Mouse (Mus musculus): Measurements from ENCODE around the gene Nrgn.

Gene Nrgn

DNA sequence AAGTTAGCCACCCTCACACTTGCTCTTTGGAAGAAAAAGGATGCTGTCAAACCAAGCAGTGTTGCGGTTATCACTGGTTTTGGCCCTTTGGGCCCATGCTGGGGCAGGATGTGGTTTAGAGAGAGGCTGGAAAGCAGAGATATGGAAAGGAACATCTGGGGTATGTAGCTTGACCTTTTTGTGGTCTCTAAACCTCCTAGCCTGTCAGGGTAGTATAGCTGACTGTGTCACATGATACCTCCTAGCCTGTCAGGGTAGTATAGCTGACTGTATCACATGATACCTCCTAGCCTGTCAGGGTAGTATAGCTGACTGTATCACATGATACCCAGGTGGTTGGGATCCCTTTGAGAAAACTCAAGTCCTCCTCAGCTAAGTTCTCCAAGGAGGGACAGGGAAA, 1.6 kb upstream of the Nrgn start:
- DNase-seq (ENCODE audit: low read depth) = no peak

- no peak for DNase-seq (ENCODE audit: low read depth)
Observed at GRCm38 (mm10) chr9:37551751-37552531, 763 bp downstream of the Nrgn start.

- DNase-seq (ENCODE audit: low read depth) = no peak
Observed at GRCm38 (mm10) chr9:37550435-37550834, 2.3 kb downstream of the Nrgn start.

DNA sequence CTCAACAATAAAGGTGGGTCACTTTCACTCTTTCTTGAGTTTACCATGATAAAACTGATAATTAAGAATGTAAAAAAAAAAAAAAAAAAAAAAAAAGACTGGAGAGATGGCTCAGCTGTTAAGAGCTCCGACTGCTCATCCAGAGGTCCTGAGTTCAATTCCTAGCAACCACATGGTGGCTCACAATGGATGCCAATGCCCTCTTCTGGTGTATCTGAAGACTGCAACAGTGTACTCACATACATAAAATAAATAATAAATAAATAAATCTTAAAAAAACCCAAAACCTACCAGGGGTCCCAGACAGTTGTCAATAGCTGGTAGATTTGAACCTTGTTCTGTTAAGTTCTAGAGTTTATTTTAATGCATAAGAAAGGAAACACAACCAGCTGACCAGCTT, 5.8 kb downstream of the Nrgn start:
- no peak for DNase-seq (ENCODE audit: low read depth)

GRCm38 (mm10) chr9:37545847-37546452, 6.8 kb downstream of the Nrgn start:
- no peak for DNase-seq (ENCODE audit: low read depth)

GRCm38 (mm10) chr9:37545166-37545610, 7.5 kb downstream of the Nrgn start:
- no peak for DNase-seq (ENCODE audit: low read depth)

- peak; percentile 60 for DNase-seq (ENCODE audit: low read depth)
Observed at GRCm38 (mm10) chr9:37544447-37545165, 8.1 kb downstream of the Nrgn start.

GRCm38 (mm10) chr9:37543869-37544440, 8.7 kb downstream of the Nrgn start:
- no peak for DNase-seq (ENCODE audit: low read depth)

DNA sequence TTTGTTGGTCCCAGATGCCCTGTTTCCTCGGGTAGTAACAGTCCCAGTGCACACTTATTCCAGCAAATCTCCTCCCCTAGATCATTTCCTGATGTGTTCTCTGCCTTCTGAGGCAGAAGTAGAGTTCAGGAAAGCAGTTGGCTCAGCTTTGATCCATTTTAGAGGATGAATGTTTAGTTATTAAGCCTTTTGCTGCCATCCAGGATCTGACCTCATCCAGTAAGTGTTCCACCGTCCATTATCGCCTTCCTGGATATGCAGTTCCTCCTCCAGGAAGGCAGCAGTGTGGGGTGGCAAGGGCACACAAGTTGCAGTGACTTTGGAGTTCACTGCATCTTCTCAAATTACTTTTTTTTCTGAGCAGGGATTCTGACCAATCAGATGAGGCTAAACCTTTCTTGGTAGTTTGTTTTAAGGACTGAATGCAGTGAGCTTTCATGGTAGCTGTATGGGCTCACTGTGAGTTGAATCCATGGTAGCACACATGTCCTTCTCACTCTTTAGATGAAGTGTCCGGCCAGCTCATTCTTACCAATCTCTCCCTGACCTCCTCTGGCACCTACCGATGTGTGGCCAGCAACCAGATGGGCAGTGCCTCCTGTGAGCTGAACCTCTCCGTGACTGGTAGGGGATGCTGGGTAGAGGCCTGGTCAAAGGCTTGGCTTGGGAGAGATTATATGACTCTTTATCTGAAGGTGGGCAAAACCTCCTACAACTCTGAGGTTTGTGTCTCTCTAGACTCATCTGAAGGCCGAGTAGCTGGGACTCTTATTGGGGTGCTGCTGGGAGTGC, 10.7 kb downstream of the Nrgn start:
- DNase-seq (ENCODE audit: low read depth) = no peak

DNA sequence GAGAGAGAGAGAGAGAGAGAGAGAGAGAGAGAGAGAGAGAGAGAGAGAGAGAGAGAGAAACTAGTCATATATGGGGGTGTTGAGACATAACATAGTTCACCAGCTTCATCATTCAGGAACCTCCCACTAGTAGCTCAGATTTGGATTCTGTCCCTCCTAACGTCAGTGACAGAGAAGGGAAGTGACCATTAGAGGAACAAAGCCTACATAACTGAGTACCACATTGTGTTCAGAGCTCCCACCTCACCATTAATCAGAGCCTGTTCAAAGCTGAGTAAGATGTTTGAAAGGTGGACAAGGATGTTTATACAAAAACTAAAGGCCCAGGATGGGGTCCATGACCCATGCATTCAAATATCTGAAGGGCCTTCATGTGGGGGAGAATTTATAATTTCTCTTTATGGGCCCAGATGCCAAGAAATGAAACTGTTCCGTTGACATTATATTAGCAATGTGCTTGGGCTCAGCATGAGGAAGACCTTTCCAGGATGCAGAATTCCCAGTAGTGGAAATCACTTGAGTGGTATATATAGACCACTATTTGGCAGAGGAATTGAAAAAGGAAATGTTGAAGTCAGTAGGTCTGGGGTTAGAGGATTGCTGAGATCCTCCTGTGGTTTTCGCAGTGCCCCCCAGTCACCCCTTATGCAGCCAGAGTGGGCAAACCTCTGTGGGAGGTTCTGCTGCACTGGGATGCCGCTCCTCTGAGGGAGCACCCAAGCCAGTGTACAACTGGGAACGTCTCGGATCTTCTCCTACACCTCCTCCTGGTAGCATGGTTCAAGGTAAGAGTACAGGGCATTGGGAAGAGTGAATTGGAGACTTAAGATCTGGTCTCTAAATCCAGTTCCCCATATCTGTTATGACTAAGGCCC, 11.8 kb downstream of the Nrgn start:
- no peak for DNase-seq (ENCODE audit: low read depth)

GRCm38 (mm10) chr9:37540226-37540625, 12.5 kb downstream of the Nrgn start:
- no peak for DNase-seq (ENCODE audit: low read depth)

- DNase-seq (ENCODE audit: low read depth) = no peak
Observed at GRCm38 (mm10) chr9:37539170-37540025, 13.3 kb downstream of the Nrgn start, which contains the start of gene Vsig2. TSS of gene Vsig2 (plus strand) at chr9:37539255.

DNA sequence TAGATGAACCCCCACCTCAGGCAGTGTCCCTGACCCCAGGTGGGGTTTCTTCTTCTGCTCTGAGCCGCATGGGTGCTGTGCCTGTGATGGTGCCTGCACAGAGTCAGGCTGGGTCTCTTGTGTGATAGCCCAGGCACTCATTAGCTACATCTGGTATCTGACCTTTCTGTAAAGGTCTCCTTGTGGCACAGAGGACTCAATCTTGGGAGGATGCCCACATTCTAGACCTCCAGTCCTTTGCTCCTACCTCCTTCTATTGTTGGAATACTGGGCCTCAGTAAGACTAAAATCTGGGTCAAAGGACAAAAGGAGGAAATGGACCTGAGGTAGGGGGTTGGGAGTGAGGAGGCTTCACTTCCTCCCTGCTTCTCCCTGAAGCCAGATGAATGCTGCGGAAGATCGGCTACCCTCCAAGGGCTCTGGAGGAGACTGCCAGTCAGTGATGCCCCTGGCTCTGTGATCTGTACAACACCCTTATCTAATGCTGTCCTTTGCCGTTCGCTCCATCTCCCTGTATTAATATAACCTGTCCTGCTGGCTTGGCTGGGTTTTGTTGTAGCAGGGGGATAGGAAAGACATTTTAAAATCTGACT, 14.9 kb downstream of the Nrgn start:
- no peak for DNase-seq (ENCODE audit: low read depth)

GRCm38 (mm10) chr9:37536851-37537250, 15.9 kb downstream of the Nrgn start:
- DNase-seq (ENCODE audit: low read depth) = no peak

- DNase-seq (ENCODE audit: low read depth) = no peak
Observed at GRCm38 (mm10) chr9:37530888-37531705, 21.6 kb downstream of the Nrgn start.

- no peak for DNase-seq (ENCODE audit: low read depth)
Observed at GRCm38 (mm10) chr9:37530031-37530887, 22.4 kb downstream of the Nrgn start.

- DNase-seq (ENCODE audit: low read depth) = no peak
Observed at GRCm38 (mm10) chr9:37528225-37528970, 24.3 kb downstream of the Nrgn start.
